Mouse (Mus musculus): ENCODE measurements around the gene Slx4.
"Not testable (repeated sequence)": the region's sequence is repeated elsewhere in the genome, so short reads cannot be mapped to it uniquely, and the experiment has no call there.

The Slx4 gene

DNA sequence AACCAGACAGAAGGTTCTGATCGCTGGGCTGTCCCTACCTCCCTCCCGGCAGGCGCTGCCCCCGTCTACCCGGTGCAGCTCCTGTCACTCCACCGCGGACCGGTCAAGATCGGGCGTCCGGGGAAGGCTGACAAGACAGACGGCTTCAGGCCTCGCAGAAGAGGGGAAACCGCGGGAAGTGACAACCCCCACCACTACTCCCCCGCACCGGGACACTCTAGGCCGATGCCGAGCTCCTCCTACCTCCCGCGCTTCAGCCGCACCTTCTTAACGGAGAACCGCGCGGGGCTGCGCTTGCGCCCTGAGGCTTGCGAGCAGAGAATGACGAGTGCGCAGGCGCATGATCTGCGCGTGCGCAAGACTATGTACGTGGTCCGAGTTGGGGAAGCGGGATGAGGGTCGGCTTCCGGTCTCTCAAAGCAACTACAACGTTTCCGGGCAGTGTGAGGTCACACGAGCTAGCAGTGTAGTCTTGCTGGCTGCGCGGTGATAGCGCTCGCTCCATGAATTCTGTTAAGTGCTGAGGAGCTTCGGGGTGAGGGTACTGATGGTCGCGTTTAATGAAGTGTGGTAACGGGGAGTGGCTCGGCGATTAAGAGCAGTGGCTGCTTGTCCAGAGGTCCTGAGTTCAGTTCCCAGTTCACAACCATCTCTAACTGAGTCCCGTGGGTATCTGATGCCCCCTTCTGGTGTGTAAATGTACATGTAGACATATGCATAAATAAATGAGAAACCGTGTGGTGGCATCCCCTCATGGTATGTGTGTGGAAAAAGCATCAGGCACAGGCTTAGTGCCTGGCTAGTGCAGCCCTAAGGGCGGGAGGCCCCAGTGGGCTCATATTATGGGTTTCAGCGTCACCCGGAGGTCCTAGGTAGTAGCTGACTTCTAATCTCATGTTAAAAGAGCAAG lies at the start of gene Slx4:
TSS of gene Slx4 (minus strand) at position 282 of the 910 bp plus-strand sequence.
- DNase-seq (ENCODE audit: low read depth, low spot score) = peak; percentile 99

DNA sequence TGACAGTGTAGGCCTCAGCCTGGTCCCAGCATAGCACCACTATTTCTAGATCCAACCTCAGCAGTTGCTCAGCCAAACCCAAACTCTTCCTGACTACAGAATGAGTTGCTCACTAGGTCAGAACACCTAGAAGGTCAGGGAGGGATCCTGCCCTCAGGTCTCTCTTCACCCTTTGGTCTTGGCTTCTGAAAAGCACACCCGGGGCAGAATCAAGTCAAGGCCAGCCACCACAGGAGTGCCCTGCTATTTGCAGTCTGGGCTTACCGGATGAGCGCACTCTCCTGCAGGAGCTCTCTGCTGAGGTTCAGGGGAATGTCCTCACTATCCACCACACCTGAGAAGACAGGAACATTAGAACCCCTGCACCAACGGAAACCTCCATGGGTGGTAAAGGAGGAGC lies 49.0 kb upstream of the Slx4 start:
- no peak for DNase-seq (ENCODE audit: low read depth, low spot score)

DNA sequence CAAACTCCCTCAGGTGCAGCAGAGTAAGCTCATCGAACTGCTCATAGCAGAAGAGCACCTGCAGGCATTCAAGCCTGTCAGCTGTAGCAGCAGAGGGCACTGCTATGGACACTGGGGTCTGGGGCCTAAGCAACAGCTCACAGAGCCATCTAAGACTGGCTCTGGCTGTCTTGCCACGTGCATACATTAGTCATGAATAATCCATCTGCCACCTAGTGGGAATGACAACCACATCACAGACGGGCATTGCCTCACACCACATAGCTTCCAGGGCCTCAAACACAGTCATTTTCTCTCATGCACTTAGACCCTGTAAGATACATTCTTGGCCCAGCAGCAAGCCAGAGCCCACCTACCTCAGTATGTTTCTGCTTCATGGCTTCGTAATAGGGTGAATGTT lies 42.0 kb upstream of the Slx4 start:
- no peak for DNase-seq (ENCODE audit: low read depth, low spot score)

DNA sequence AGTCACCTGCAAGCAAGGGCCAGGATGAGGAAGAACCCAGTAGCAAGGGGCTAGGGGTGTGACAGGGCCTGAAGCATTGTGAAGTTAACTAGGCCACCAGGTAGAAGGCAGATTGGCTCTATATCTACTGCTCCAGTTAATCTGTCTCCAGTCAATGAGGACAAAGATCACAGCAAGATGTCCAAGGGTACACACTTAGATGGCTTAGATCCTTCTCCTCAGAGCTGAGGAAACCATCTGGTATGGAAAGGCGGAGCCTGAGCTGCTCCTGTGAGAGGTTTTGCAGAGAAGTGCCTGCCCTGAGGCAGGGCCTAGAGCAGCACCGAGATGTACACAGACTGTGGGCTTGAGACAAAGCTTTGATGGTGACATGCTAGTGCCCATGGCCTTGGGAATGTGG lies 40.5 kb upstream of the Slx4 start:
- no peak for DNase-seq (ENCODE audit: low read depth, low spot score)

- DNase-seq (ENCODE audit: low read depth, low spot score) = peak; percentile 44
Measured at GRCm38 (mm10) chr16:4041646-4042045, 38.1 kb upstream of the Slx4 start.

- DNase-seq (ENCODE audit: low read depth, low spot score) = peak; percentile 65
Measured at GRCm38 (mm10) chr16:4040206-4040605, 36.6 kb upstream of the Slx4 start.

DNA sequence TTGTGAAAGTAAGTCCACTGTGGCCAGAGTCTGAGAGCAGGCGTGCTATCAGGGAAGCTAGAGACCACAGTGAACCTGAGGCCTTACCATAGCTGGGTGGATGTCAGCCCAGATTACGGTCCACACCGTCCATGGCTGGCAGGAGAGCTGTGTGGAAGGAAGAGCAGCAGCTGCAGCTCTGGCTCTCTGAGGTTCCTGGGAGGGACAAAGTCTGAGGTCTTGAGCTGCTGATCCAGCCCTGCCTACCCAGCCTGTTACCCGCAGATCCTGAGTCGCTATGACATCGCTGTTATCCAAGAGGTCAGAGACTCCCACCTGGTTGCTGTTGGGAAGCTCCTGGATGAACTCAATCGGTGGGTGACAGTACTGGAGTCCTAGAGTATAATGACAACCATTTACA lies 34.1 kb upstream of the Slx4 start:
- DNase-seq (ENCODE audit: low read depth, low spot score) = no peak

- DNase-seq (ENCODE audit: low read depth, low spot score) = no peak
Measured at GRCm38 (mm10) chr16:4036807-4037206, 33.2 kb upstream of the Slx4 start, which contains the start of gene Dnase1. Gene Dnase1 (plus strand): TSS chr16:4036942.

DNA sequence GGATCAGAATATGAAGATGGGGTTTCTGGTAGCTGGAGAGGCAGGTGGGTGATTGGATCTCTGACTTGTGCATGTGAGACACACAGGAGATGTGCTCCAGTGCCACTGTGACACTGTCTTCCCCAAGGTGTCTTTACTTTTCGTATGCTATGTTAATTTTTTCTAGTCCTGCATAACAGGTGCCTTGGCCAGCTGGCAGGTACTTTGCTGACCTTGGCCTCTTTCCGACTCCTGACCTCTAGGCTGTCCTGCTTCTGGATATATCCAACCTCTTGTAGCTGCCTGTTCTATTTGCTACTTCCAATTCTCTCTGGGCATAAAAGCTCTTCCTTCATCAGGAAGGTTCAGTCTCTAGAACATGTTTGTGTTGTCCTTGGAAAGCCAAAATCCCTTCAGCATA lies 32.0 kb upstream of the Slx4 start:
- DNase-seq (ENCODE audit: low read depth, low spot score) = no peak

DNA sequence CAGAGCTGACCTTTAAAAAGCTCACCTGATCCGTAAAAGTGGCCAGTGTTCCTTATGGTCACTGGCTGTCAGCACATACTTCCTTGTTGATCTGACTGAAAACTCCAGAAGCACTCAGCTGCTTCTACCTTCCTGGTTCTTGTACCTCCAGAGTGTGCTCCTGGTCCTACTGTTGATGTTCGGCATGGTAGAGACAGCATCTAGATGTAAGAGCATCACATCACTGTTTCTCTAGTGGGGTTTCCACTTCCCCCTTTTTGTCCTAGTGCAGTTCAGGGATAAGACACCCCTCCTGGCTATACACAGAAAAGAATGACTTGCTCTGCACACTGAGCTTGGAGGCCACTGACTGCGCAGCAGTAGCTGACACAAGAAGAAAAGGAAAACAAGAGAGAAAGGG lies 30.9 kb upstream of the Slx4 start:
- DNase-seq (ENCODE audit: low read depth, low spot score) = no peak

- no peak for DNase-seq (ENCODE audit: low read depth, low spot score)
Measured at GRCm38 (mm10) chr16:4033971-4034370, 30.4 kb upstream of the Slx4 start.

DNA sequence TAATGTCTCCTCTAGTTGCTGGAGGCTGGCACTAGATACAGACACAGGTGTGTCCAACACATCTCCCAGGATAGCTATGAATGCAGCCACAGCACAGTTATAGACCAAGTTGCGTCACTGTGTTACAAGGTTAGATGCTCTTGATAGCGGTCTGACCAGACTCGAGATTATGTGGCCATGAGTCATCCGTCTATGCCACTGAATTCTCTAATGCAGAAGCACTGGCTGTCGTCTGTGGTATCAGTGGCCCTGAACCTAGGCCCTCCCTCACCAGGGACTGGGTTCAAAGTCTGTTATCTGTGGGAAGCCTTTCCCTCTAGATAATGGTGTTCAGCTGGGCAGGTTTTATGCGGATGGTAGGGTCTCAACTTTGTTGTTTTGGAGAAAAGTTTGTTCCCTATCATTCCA lies 28.8 kb upstream of the Slx4 start:
- DNase-seq (ENCODE audit: low read depth, low spot score) = no peak

DNA sequence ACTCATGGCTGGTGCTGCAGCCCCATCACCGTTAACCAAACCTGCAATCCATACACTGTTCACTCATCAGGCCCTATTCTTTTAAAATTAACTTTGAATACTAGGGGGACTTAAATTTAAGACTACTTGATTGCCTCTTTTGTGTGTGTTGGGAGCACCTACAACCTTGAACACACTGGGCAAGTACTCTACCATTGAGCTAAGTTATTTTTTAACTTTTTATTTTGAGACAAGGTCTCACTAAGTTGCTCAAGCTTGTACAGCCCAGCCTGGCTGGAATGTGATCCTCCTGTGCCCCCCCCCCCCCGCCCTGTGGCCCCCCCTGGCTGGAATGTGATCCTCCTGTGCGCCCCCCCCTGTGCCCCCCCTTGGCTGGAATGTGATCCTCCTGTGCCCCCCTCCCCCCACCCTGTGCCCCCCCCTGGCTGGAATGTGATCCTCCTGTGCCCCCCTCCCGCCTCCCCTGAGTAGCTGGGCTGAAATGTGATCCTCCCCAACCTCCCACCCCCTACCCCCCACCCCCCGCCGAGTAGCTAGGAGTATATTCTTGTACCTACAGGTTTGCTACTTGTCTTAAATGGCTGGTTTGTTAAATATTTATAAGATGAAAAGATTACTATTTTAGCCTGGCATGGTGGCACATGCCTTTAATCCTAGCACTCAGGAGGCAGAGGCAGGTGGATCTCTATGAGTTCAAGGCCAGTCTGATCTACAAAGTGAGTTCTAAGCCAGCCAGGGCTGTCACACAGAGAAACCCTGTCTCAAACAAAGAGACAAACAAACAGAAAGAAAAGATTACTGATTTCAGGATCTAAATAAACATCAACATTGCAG lies 28.1 kb upstream of the Slx4 start:
- peak; percentile 55 for DNase-seq (ENCODE audit: low read depth, low spot score)

GRCm38 (mm10) chr16:4030501-4030900 lies 26.9 kb upstream of the Slx4 start:
- no peak for DNase-seq (ENCODE audit: low read depth, low spot score)

DNA sequence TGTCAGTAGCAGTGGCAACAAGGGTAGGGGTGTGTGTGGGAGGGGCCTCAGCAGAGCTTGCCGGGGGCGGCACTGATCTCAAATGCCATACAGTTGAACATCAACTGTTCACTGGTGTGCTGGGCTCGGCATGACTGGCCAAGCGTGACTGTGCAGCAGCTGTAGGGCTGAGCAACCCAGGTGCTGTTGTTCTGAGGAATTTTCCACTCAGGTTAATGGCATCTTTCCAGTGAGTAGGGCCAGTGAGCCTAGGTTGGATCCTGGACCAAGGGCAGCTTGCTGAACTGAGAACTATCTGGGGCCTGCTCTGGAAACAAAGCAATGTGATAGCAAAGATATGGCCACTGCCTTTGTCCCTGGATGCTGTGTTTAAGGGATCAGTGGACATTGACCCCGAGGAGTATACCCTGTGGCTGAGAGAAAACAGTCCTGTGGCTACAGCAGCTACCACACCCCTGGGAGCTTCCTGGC lies 25.8 kb upstream of the Slx4 start:
- no peak for DNase-seq (ENCODE audit: low read depth, low spot score)

GRCm38 (mm10) chr16:4027211-4027610 lies 23.6 kb upstream of the Slx4 start:
- DNase-seq (ENCODE audit: low read depth, low spot score) = no peak

GRCm38 (mm10) chr16:4026672-4027071 lies 23.1 kb upstream of the Slx4 start:
- DNase-seq (ENCODE audit: low read depth, low spot score) = no peak

DNA sequence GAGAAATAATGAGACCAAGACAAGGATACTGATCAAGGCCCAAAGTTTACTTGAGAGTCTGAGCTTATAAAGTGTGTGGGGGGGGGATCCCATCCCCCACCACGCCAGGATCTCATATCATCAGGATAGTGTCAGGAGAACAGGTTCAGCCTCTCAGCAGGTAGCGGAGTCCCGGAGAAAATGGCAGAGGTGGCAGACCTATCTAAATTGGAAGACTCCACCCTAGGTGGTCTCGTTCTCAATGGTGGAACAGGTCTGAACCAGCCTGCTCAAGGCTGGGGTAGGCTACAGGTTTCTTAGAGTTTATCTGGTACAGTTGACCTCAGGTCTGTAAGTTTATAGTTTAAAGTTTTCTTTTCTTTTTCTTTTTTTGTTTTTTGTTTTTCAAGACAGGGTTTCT lies 19.1 kb upstream of the Slx4 start:
- DNase-seq (ENCODE audit: low read depth, low spot score) = no peak

DNA sequence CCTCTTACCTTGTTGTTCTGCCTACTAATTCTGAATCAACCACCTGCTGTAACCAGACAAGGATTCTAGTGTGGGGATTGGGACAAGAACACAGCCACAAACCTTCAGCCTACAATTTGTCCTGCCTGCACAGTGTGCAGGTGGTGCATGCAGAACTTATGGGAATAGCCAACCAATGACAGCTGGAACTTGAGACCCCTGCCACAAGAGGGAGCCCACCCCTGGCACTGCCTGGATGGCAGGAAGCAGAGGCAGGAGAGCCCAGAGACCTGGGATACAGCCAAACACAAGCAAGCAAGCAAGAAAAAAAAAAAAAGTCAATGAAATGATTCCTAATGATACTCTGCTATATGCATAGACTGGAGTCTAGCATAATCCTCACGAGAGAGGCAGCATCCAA lies 17.7 kb upstream of the Slx4 start:
- DNase-seq (ENCODE audit: low read depth, low spot score) = no peak

DNA sequence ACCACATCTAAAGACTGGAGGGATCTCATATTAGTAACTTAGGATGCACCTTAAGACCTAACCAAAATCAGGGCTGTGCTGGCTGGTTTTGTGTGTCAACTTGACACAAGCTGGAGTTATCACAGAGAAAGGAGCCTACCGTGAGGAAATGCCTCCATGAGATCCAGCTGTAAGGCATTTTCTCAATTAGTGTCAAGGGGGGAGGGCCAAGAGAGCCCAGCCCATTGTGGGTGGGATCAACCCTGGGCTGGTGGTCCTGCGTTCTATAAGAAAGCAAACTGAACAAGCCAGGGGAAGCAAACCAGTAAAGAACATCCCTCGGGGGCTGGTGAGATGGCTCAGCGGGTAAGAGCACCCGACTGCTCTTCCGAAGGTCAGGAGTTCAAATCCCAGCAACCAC lies 13.9 kb upstream of the Slx4 start:
- not testable (repeated sequence) for DNase-seq (ENCODE audit: low read depth, low spot score)

GRCm38 (mm10) chr16:4016786-4017185 lies 13.2 kb upstream of the Slx4 start:
- not testable (repeated sequence) for DNase-seq (ENCODE audit: low read depth, low spot score)

DNA sequence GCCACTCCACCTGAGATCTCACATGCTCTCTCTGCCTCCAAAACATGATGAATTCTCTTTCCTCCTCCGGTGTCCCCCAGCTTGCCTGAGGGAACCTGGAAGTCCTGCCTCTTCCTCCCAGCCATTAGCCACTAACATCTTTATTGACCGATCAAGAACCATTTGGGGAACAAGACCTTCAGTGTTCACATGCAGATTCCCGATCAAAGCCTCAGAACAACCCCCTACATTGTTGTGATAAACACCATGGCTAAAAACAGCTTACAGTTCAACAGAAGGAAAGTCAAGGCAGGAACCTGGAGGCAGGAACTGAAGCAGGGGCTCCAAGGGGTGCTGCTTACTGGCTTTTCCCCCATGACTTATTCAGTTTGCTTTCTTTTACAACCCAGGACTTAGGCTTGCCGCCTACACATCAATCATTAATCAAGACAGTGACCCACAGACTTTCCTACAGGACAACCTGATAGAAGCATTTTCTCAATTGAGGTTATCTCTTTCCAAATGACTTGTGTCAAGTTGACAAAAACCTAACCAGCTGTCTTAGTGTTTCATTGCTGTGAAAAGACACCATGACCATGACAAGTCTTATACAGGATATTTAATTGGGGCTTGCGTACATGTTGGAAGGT lies 10.6 kb upstream of the Slx4 start:
- DNase-seq (ENCODE audit: low read depth, low spot score) = no peak

Measured in skeletal muscle tissue, adult 2 months (tissue).